Mouse (Mus musculus): Measurements from ENCODE around the gene Prkcz. TPM values are rescaled to one million over a fixed set of nuclear protein-coding genes. Genes with fewer than 3 reads are reported as not detected.
"Not testable (repeated sequence)": the region's sequence is repeated elsewhere in the genome, so short reads cannot be mapped to it uniquely, and the experiment has no call there.

Gene Prkcz
- total RNA-seq, 2 experiments from 2014 or later, result 160 to 168 TPM

GRCm38 (mm10) chr4:155359560-155360464 is 1.3 kb downstream of the Prkcz start:
- no peak for DNase-seq (ENCODE audit: low spot score in 2 of 2)

- no peak for DNase-seq (ENCODE audit: low spot score in 2 of 2)
Measured at GRCm38 (mm10) chr4:155357601-155358000, 3.6 kb downstream of the Prkcz start.

- no peak for DNase-seq (ENCODE audit: low spot score in 2 of 2)
Measured at GRCm38 (mm10) chr4:155356354-155356753, 4.8 kb downstream of the Prkcz start.

- no peak for DNase-seq (ENCODE audit: low spot score in 2 of 2)
Measured at GRCm38 (mm10) chr4:155354546-155354945, 6.6 kb downstream of the Prkcz start.

- DNase-seq (ENCODE audit: low spot score in 2 of 2), result no peak
Measured at GRCm38 (mm10) chr4:155354035-155354434, 7.1 kb downstream of the Prkcz start.

- no peak for DNase-seq (ENCODE audit: low spot score in 2 of 2)
Measured at GRCm38 (mm10) chr4:155352581-155352980, 8.6 kb downstream of the Prkcz start.

- no peak for DNase-seq (ENCODE audit: low spot score in 2 of 2)
Measured at GRCm38 (mm10) chr4:155346350-155346749, 14.8 kb downstream of the Prkcz start.

GRCm38 (mm10) chr4:155345608-155345953 is 15.6 kb downstream of the Prkcz start:
- peak; percentile 82 to 89 for DNase-seq (ENCODE audit: low spot score in 2 of 2)

- DNase-seq (ENCODE audit: low spot score in 2 of 2), result peak; percentile 37 to 64
Measured at GRCm38 (mm10) chr4:155344716-155345607, 16.2 kb downstream of the Prkcz start.

- DNase-seq (ENCODE audit: low spot score in 2 of 2), result peak in 1 of 2 experiments; percentile 25
Measured at GRCm38 (mm10) chr4:155344299-155344600, 16.9 kb downstream of the Prkcz start.

- peak; percentile 18 to 46 for DNase-seq (ENCODE audit: low spot score in 2 of 2)
Measured at GRCm38 (mm10) chr4:155343415-155344298, 17.5 kb downstream of the Prkcz start.

GRCm38 (mm10) chr4:155336284-155337050 is 24.7 kb downstream of the Prkcz start:
- DNase-seq (ENCODE audit: low spot score in 2 of 2), result no peak

- peak in 1 of 2 experiments; percentile 52 for DNase-seq (ENCODE audit: low spot score in 2 of 2)
Measured at GRCm38 (mm10) chr4:155332253-155332652, 28.9 kb downstream of the Prkcz start.

GRCm38 (mm10) chr4:155328385-155328784 is 32.8 kb downstream of the Prkcz start:
- DNase-seq (ENCODE audit: low spot score in 2 of 2), result not testable (repeated sequence)

GRCm38 (mm10) chr4:155325773-155326172 is 35.4 kb downstream of the Prkcz start:
- no peak for DNase-seq (ENCODE audit: low spot score in 2 of 2)

GRCm38 (mm10) chr4:155324511-155324910 is 36.6 kb downstream of the Prkcz start:
- DNase-seq (ENCODE audit: low spot score in 2 of 2), result no peak

- DNase-seq (ENCODE audit: low spot score in 2 of 2), result no peak
Measured at GRCm38 (mm10) chr4:155323081-155323795, 37.9 kb downstream of the Prkcz start.

GRCm38 (mm10) chr4:155320281-155321244 is 40.6 kb downstream of the Prkcz start:
- peak; percentile 40 to 63 for DNase-seq (ENCODE audit: low spot score in 2 of 2)
